Mouse (Mus musculus): Measurements from ENCODE around the gene Slc25a39.

The Slc25a39 gene

GRCm38 (mm10) chr11:102353021-102353431, 54.7 kb downstream of the Slc25a39 start:
- in situ Hi-C loops (cut with MboI; ENCODE audit: low sequenced_read_pairs) = no loop called here
